Mouse (Mus musculus): ENCODE data around the gene Bag3.

DNA sequence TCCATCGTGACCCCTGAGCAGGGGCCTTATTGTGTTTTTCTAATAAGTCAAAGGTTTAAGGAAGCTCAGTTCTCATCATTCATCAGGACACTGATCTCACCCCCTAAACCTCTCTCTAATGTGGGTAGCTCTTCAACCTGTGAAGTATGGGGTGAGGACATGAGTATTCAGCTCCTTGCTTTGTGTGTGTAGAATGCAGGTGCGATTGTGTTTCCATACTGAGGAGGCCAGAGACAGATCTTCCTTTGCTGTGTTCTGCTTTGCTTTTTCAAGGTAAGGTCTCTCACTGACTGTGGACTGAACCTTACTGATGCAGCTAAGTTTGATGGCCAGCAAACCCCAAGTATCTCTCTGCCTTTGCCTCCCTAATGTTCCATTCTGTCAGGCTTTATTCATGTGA, 72.9 kb downstream of the Bag3 start:
- TF ChIP-seq POLR2A (IDR thresholded peaks at IDR 0.05; ENCODE audit: control insufficient read depth, low read depth, low read length) (no peak), CTCF (IDR thresholded peaks at IDR 0.05; ENCODE audit: control insufficient read depth, insufficient read depth, insufficient replicate concordance, low read depth, low read length) (no peak)
